Mouse (Mus musculus) hindbrain, embryonic 16.5 days (tissue): ENCODE measurements around the gene Pde6d. TPM values are rescaled to one million over a fixed set of nuclear protein-coding genes. Genes with fewer than 3 reads are reported as not detected.

Source experiments
- ATAC-seq: fragments of 200-750 bp; cut with Nextera tagmentation; 2 replicates; pipeline ENCODE4 v1.8.0; 2017; ENCODE audit warnings: moderate TSS enrichment, moderate library complexity
- H3K27ac ChIP-seq: fragments of 300-500 bp; sonication (generic); 2 replicates; pipeline ENCODE4 v1.5.1; 2014; ENCODE audit warnings: low read depth, mild to moderate bottlenecking, control low read depth, low read length, moderate library complexity
- H3K27me3 ChIP-seq: fragments of 300-500 bp; sonication (generic); replicated peaks from 2 replicates; pipeline ENCODE4 v1.6.1; 2014; ENCODE audit warnings: low read length; ENCODE audit not compliant: control insufficient read depth, insufficient read depth
- H3K36me3 ChIP-seq: fragments of 300-500 bp; sonication (generic); 2 replicates; pipeline ENCODE4 v1.6.1; 2014; ENCODE audit warnings: mild to moderate bottlenecking, low read length, moderate library complexity, mixed read lengths; ENCODE audit not compliant: control insufficient read depth, insufficient read depth
- H3K4me1 ChIP-seq: fragments of 300-500 bp; sonication (generic); 2 replicates; pipeline ENCODE4 v1.6.1; 2014; ENCODE audit warnings: low read depth, low read length; ENCODE audit not compliant: control insufficient read depth, insufficient read depth
- H3K4me2 ChIP-seq: fragments of 300-500 bp; sonication (generic); 2 replicates; pipeline ENCODE4 v1.6.1; 2014; ENCODE audit warnings: mild to moderate bottlenecking, low read length, control low read depth, moderate library complexity
- H3K4me3 ChIP-seq: fragments of 300-500 bp; sonication (generic); 2 replicates; pipeline ENCODE4 v1.5.1; 2014; ENCODE audit warnings: mild to moderate bottlenecking, low read length, control low read depth, moderate library complexity
- H3K9ac ChIP-seq: fragments of 300-500 bp; sonication (generic); 2 replicates; pipeline ENCODE4 v1.6.1; 2014; ENCODE audit warnings: low read depth, mild to moderate bottlenecking, control low read depth, low read length, moderate library complexity
- H3K9me3 ChIP-seq: fragments of 300-500 bp; sonication (generic); 2 replicates; pipeline ENCODE4 v1.6.1; 2014; ENCODE audit warnings: mild to moderate bottlenecking, low read length, moderate library complexity; ENCODE audit not compliant: control insufficient read depth
- WGBS: fragments of 180-500 bp; shearing (Covaris S2); extraction: QIAGEN DNeasy Blood & Tissue Kit; methylation state at CpG from one replicate; pipeline ENCODE4 v1.1.7; 2014; 5-methylcytosine and 5-hydroxymethylcytosine counted together
- polyA plus RNA-seq: library from polyadenylated mRNA; unstranded; fragments of >200 nt; fragmentation: Nextera tagmentation; extraction: Ambion mirVana; gene quantifications from 2 replicates; pipeline ENCODE4 v1.2.1, GENCODE M21; 2015

The Pde6d gene
- polyA plus RNA-seq, 1 experiment from 2014 or later = 113 TPM

- Histone ChIP-seq H3K9me3 (no peaks in the 10 kb centered on the region), H3K4me2 (peak overlapping the region; percentile 62), H3K9ac (peak overlapping the region; percentile 69), H3K36me3 (no peaks in the 10 kb centered on the region), H3K4me3 (peak overlapping the region; percentile 44), H3K4me1 (peaks cover 44% of the 10 kb centered on the region), H3K27me3 (no peaks in the 10 kb centered on the region), H3K27ac (peak overlapping the region; percentile 89)
- under 1% methylated on average over 63 of the region's 64 CpGs for WGBS
- peak; percentile 91 for ATAC-seq
Measured at GRCm38 (mm10) chr1:86503906-86504696, 78.3 kb downstream of the Pde6d start.

DNA sequence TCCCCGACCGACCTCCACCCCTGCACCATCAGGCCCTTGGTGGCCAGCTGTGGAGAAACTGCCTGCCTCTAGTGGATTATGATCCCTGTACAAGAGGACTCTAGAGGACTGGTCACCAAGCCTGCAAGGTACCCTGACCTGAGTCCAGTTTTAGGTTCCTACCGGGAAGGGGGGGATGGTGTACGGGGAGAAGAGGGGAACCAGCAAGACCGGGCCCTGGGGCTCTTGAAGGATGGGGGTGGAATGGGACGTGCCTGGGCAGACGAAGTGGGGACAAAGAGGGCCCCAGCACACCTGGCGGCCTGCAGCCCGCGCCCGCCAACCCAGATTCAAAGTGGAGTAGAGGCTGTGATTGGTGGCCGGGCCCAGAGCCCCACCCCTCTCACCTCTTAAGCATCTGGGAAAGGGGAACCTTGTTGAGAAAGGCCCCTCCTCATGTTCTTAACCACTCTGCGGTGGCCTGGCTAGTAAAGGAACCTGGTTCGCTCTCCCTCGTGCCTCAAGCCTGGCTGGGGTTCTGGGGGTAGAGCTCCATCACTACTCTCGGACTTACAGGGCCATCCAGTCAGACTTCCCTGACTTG is 79.2 kb downstream of the Pde6d start:
- WGBS = 15% methylated on average over 16 of the region's 16 CpGs
- Histone ChIP-seq H3K36me3 (no peaks in the 10 kb centered on the region), H3K4me1 (peaks cover 46% of the 10 kb centered on the region), H3K27me3 (no peaks in the 10 kb centered on the region), H3K4me2 (peak overlapping the region; percentile 62), H3K9ac (peak overlapping the region; percentile 69), H3K27ac (peak overlapping the region; percentile 89), H3K9me3 (no peaks in the 10 kb centered on the region), H3K4me3 (peak overlapping the region; percentile 44)
- ATAC-seq = peak; percentile 1; the same call in 1 of the 2 replicates

GRCm38 (mm10) chr1:86502221-86503048 is 80.0 kb downstream of the Pde6d start:
- 23% methylated on average over 11 of the region's 17 CpGs for whole genome bisulfite sequencing
- Histone ChIP-seq H3K4me3 (no peak overlapping the region), H3K27me3 (no peaks in the 10 kb centered on the region), H3K4me1 (peaks cover 46% of the 10 kb centered on the region), H3K36me3 (no peaks in the 10 kb centered on the region), H3K9ac (peak overlapping the region; percentile 21; the same call in 1 of the 2 replicates), H3K4me2 (peak overlapping the region; percentile 30), H3K9me3 (no peaks in the 10 kb centered on the region), H3K27ac (peak overlapping the region; percentile 66)
- no peak for ATAC-seq

DNA sequence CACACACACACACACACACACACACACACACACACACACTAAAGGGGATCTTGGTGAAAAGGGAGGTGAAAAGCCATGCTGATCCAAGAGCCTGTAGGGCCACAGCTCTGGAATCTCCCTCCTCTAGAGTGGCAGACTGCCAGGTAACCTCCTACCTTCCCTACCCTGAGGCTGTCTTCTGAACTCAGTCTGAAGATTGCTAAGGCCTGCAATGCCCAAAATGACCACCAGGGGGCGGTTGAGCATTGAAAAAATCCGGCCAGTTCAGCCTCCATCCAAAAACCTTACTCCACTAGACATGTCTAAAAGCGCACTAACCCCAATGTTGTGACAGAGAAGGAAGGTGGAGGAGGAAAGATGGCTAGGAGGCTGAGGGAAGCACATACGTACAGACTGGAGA is 80.9 kb downstream of the Pde6d start:
- Histone ChIP-seq H3K4me3 (no peak overlapping the region), H3K4me2 (peak overlapping the region; percentile 30), H3K27me3 (no peaks in the 10 kb centered on the region), H3K36me3 (no peaks in the 10 kb centered on the region), H3K9me3 (no peaks in the 10 kb centered on the region), H3K4me1 (peaks cover 43% of the 10 kb centered on the region), H3K27ac (peak overlapping the region; percentile 66), H3K9ac (0 out of 2 replicates have a peak overlapping the region, but pooled peaks have one; percentile 11)
- WGBS = 0% methylated on average over 4 of the region's 4 CpGs
- peak; percentile 0; the same call in 1 of the 2 replicates for ATAC-seq

GRCm38 (mm10) chr1:86501114-86501532 is 81.3 kb downstream of the Pde6d start:
- Histone ChIP-seq H3K27ac (peak overlapping the region; percentile 48), H3K4me2 (no peak overlapping the region), H3K9ac (no peak overlapping the region), H3K27me3 (no peaks in the 10 kb centered on the region), H3K36me3 (no peaks in the 10 kb centered on the region), H3K4me3 (no peak overlapping the region), H3K4me1 (peaks cover 39% of the 10 kb centered on the region), H3K9me3 (no peaks in the 10 kb centered on the region)
- peak; percentile 6; the same call in 1 of the 2 replicates for ATAC-seq
- 31% methylated on average over 6 of the region's 6 CpGs for WGBS

GRCm38 (mm10) chr1:86500681-86501080 is 81.7 kb downstream of the Pde6d start:
- H3K4me2 ChIP-seq = no peak overlapping the region
- WGBS = 78% methylated on average over 4 of the region's 4 CpGs
- no peak for ATAC-seq
- H3K27ac ChIP-seq = no peak overlapping the region; the same call in 1 of the 2 replicates
- H3K36me3 ChIP-seq = no peaks in the 10 kb centered on the region
- H3K4me1 ChIP-seq = peaks cover 38% of the 10 kb centered on the region
- no peak overlapping the region for H3K4me3 ChIP-seq
- H3K9ac ChIP-seq = no peak overlapping the region
- H3K27me3 ChIP-seq = no peaks in the 10 kb centered on the region
- H3K9me3 ChIP-seq = no peaks in the 10 kb centered on the region

DNA sequence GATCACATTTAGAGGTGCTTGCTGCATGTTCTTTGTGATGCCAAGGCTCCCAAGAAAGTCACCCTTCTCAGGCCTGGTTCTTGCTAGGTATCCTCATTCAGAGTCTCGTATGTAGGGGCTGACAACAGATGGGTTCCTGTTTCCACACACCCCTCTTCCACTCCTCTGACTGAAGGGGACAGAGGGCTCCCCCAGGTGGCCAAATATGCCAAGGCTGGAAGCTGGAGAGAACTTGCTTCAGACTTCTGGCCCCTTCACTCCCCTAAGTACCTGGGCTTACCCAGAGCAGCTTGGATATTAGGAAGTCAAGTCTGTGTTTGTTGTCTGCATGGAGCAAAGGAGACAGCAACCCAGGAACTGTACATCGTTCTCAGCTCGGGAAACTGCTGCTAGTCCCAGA is 82.5 kb downstream of the Pde6d start:
- H3K36me3 ChIP-seq = no peaks in the 10 kb centered on the region
- H3K4me3 ChIP-seq = no peak overlapping the region
- H3K27me3 ChIP-seq = no peaks in the 10 kb centered on the region
- no peak overlapping the region for H3K9ac ChIP-seq
- no peak overlapping the region for H3K4me2 ChIP-seq
- 48% methylated on average over 3 of the region's 3 CpGs for whole genome bisulfite sequencing
- H3K27ac ChIP-seq = no peak overlapping the region
- peaks cover 30% of the 10 kb centered on the region for H3K4me1 ChIP-seq
- no peak for ATAC-seq
- no peaks in the 10 kb centered on the region for H3K9me3 ChIP-seq

DNA sequence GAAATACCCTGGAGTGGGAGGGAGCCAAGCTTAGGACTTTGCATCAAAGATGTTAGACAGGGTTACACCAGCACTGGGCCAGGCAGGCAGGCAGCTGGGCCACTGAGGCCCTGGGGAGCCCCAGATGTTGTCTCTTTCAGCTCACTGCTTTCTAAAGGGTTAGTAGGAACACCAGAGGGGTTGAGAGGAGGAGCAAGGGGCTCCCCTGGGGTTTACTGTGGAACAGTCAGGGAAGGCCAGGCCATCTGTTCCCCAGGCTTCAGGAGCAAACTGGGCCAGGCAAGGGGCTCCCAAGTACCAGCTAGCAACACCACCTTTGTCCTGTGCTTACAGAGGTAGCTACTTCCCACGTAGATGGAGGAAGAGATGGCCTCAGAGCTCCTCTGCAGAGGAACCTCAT is 83.8 kb downstream of the Pde6d start:
- WGBS = 55% methylated on average over 1 of the region's 1 CpGs
- Histone ChIP-seq H3K9me3 (no peaks in the 10 kb centered on the region), H3K9ac (no peak overlapping the region), H3K36me3 (no peaks in the 10 kb centered on the region), H3K4me1 (peaks cover 27% of the 10 kb centered on the region), H3K4me3 (no peak overlapping the region), H3K27ac (no peak overlapping the region), H3K27me3 (no peaks in the 10 kb centered on the region), H3K4me2 (no peak overlapping the region)
- ATAC-seq = no peak

GRCm38 (mm10) chr1:86497986-86498385 is 84.4 kb downstream of the Pde6d start:
- Histone ChIP-seq H3K36me3 (no peaks in the 10 kb centered on the region), H3K4me2 (no peak overlapping the region), H3K9me3 (no peaks in the 10 kb centered on the region), H3K4me3 (no peak overlapping the region), H3K4me1 (peaks cover 21% of the 10 kb centered on the region), H3K27me3 (no peaks in the 10 kb centered on the region), H3K9ac (no peak overlapping the region), H3K27ac (no peak overlapping the region)
- 45% methylated on average over 3 of the region's 3 CpGs for WGBS
- no peak for ATAC-seq
